Mouse (Mus musculus): ENCODE measurements around the gene Tet3.
A peak's percentile ranks its signal among the peaks of the same experiment; 100 is the strongest.

Gene Tet3

GRCm38 (mm10) chr6:83440197-83440509, 18.7 kb downstream of the Tet3 start:
- no peak for DNase-seq (ENCODE audit: low read depth, low spot score)

- no peak for DNase-seq (ENCODE audit: low read depth, low spot score)
Measured at GRCm38 (mm10) chr6:83439781-83440180, 19.1 kb downstream of the Tet3 start.

- DNase-seq (ENCODE audit: low read depth, low spot score) = no peak
Measured at GRCm38 (mm10) chr6:83439119-83439767, 19.6 kb downstream of the Tet3 start.

GRCm38 (mm10) chr6:83438584-83438983, 20.3 kb downstream of the Tet3 start:
- DNase-seq (ENCODE audit: low read depth, low spot score) = no peak

GRCm38 (mm10) chr6:83437802-83438201, 21.1 kb downstream of the Tet3 start:
- no peak for DNase-seq (ENCODE audit: low read depth, low spot score)

- DNase-seq (ENCODE audit: low read depth, low spot score) = no peak
Measured at GRCm38 (mm10) chr6:83437225-83437624, 21.7 kb downstream of the Tet3 start.

- DNase-seq (ENCODE audit: low read depth, low spot score) = no peak
Measured at GRCm38 (mm10) chr6:83436547-83436946, 22.3 kb downstream of the Tet3 start.

GRCm38 (mm10) chr6:83435174-83435573, 23.7 kb downstream of the Tet3 start:
- peak; percentile 83 for DNase-seq (ENCODE audit: low read depth, low spot score)

GRCm38 (mm10) chr6:83433546-83433945, 25.3 kb downstream of the Tet3 start:
- DNase-seq (ENCODE audit: low read depth, low spot score) = no peak

GRCm38 (mm10) chr6:83432966-83433365, 25.9 kb downstream of the Tet3 start:
- DNase-seq (ENCODE audit: low read depth, low spot score) = no peak

GRCm38 (mm10) chr6:83427968-83428731, 30.7 kb downstream of the Tet3 start:
- DNase-seq (ENCODE audit: low read depth, low spot score) = no peak

- DNase-seq (ENCODE audit: low read depth, low spot score) = no peak
Measured at GRCm38 (mm10) chr6:83427512-83427911, 31.4 kb downstream of the Tet3 start.

- DNase-seq (ENCODE audit: low read depth, low spot score) = no peak
Measured at GRCm38 (mm10) chr6:83426576-83426975, 32.3 kb downstream of the Tet3 start.

GRCm38 (mm10) chr6:83424053-83424404, 34.9 kb downstream of the Tet3 start:
- no peak for DNase-seq (ENCODE audit: low read depth, low spot score)

GRCm38 (mm10) chr6:83423400-83424052, 35.4 kb downstream of the Tet3 start:
- DNase-seq (ENCODE audit: low read depth, low spot score) = no peak

- DNase-seq (ENCODE audit: low read depth, low spot score) = no peak
Measured at GRCm38 (mm10) chr6:83421866-83422649, 36.8 kb downstream of the Tet3 start.

GRCm38 (mm10) chr6:83419516-83419915, 39.4 kb downstream of the Tet3 start:
- DNase-seq (ENCODE audit: low read depth, low spot score) = no peak

- no peak for DNase-seq (ENCODE audit: low read depth, low spot score)
Measured at GRCm38 (mm10) chr6:83417531-83417930, 41.4 kb downstream of the Tet3 start.

- DNase-seq (ENCODE audit: low read depth, low spot score) = no peak
Measured at GRCm38 (mm10) chr6:83417104-83417502, 41.8 kb downstream of the Tet3 start.

- no peak for DNase-seq (ENCODE audit: low read depth, low spot score)
Measured at GRCm38 (mm10) chr6:83416261-83417103, 42.4 kb downstream of the Tet3 start.

GRCm38 (mm10) chr6:83415356-83415940, 43.4 kb downstream of the Tet3 start:
- DNase-seq (ENCODE audit: low read depth, low spot score) = no peak
